Mouse (Mus musculus) ES-E14 (cell line): ENCODE measurements around the gene Dnah1. TPM values are rescaled to one million over a fixed set of nuclear protein-coding genes. Genes with fewer than 3 reads are reported as not detected.
A peak's percentile ranks its signal among the peaks of the same experiment; 100 is the strongest.

Experiments
- DNase-seq: peaks from one replicate; pipeline ENCODE4 v3.0.0-alpha.2; 2013; ENCODE audit warnings: low read depth, low spot score
- H3K27ac ChIP-seq: 2 replicates; pipeline ENCODE4 v1.5.1; 2012; ENCODE audit warnings: low read depth, mild to moderate bottlenecking, low read length, moderate library complexity, mixed read lengths; ENCODE audit not compliant: poor library complexity, insufficient read depth, severe bottlenecking
- H3K36me3 ChIP-seq: 2 replicates; pipeline ENCODE4 v1.6.1; 2012; ENCODE audit warnings: mild to moderate bottlenecking, low read length, moderate library complexity, mixed read lengths; ENCODE audit not compliant: control insufficient read depth, poor library complexity, insufficient read depth, severe bottlenecking
- H3K4me1 ChIP-seq, 2 experiments: fragments of 150-350 bp in 1 of 2; sonication (generic) in 1 of 2; 2 replicates each; pipeline ENCODE4 v1.6.1; 2012; ENCODE audit warnings: low read length in 2 of 2, mild to moderate bottlenecking in 1 of 2, mixed read lengths in 1 of 2; ENCODE audit not compliant: control insufficient read depth in 2 of 2, insufficient read depth in 2 of 2, poor library complexity in 1 of 2
- H3K4me3 ChIP-seq, 2 experiments: fragments of 150-350 bp in 1 of 2; sonication (generic) in 1 of 2; 2 replicates each; pipeline ENCODE4 v1.5.1; 2012; ENCODE audit warnings: low read length in 2 of 2, low read depth in 1 of 2, mild to moderate bottlenecking in 1 of 2, mixed read lengths in 1 of 2; ENCODE audit not compliant: insufficient read depth in 1 of 2, poor library complexity in 1 of 2, severe bottlenecking in 1 of 2
- H3K9ac ChIP-seq: 2 replicates; pipeline ENCODE4 v1.6.1; 2012; ENCODE audit warnings: low read depth, mild to moderate bottlenecking, low read length, mixed read lengths; ENCODE audit not compliant: poor library complexity, insufficient read depth, severe bottlenecking
- H3K9me3 ChIP-seq: fragments of 150-350 bp; sonication (generic); 2 replicates; pipeline ENCODE4 v1.6.1; 2012; ENCODE audit warnings: low read depth, mild to moderate bottlenecking, low read length; ENCODE audit not compliant: control insufficient read depth, insufficient read depth
- CHD2 ChIP-seq: IDR thresholded peaks from 2 replicates; pipeline ENCODE4 v1.6.1; 2014; ENCODE audit warnings: mild to moderate bottlenecking, low read depth, low read length, inconsistent platforms
- HCFC1 ChIP-seq: IDR thresholded peaks from 2 replicates; pipeline ENCODE4 v1.6.1; 2012; ENCODE audit warnings: low read length, inconsistent platforms, borderline replicate concordance; ENCODE audit not compliant: insufficient read depth
- MAFK ChIP-seq: IDR thresholded peaks from 2 replicates; pipeline ENCODE4 v1.6.1; 2014; ENCODE audit warnings: mild to moderate bottlenecking, low read depth, low read length, inconsistent platforms; ENCODE audit not compliant: insufficient read depth
- ZC3H11A ChIP-seq: IDR thresholded peaks from 2 replicates; pipeline ENCODE4 v1.6.1; 2012; ENCODE audit warnings: low read depth, mild to moderate bottlenecking, inconsistent platforms, low read length, borderline replicate concordance
- ZNF384 ChIP-seq: IDR thresholded peaks from 2 replicates; pipeline ENCODE4 v1.6.1; 2012; ENCODE audit warnings: low read depth, low read length, inconsistent platforms
- in situ Hi-C, 2 experiments: fragments of 600-800 bp; cut with MboI; formaldehyde crosslinking; loops; one replicate each; pipeline ENCODE4 v1.15.1; 2025; ENCODE audit warnings: low sequenced_read_pairs in 2 of 2, inconsistent platforms in 1 of 2; ENCODE audit not compliant: unreplicated experiment in 2 of 2
- total RNA-seq: library from RNA; depleted of rRNA; stranded (reverse); fragments of 300-350 nt; gene quantifications from 2 replicates; pipeline ENCODE4 v1.2.3, GENCODE M21; 2012

Gene Dnah1
- total RNA-seq, 1 experiment, result 0.80 TPM

GRCm38 (mm10) chr14:31244777-31245176 lies 78.9 kb downstream of the Dnah1 start:
- H3K36me3 ChIP-seq, result no peaks in the 10 kb centered on the region
- H3K9me3 ChIP-seq, result no peaks in the 10 kb centered on the region
- in situ Hi-C loops, result no loop called here
- H3K27ac ChIP-seq, result no peak overlapping the region
- H3K4me3 ChIP-seq, result no peak overlapping the region
- no peak overlapping the region for H3K9ac ChIP-seq
- no peaks in the 10 kb centered on the region for H3K4me1 ChIP-seq
- TF ChIP-seq HCFC1 (no peak), MAFK (no peak), ZC3H11A (no peak), CHD2 (no peak), ZNF384 (no peak)
- DNase-seq, result no peak

- Histone ChIP-seq H3K36me3 (no peaks in the 10 kb centered on the region), H3K27ac (no peak overlapping the region), H3K4me3 (no peak overlapping the region), H3K4me1 (no peaks in the 10 kb centered on the region), H3K9me3 (no peaks in the 10 kb centered on the region), H3K9ac (no peak overlapping the region)
- no peak for TF ChIP-seq ZC3H11A
- TF ChIP-seq CHD2, result no peak
- TF ChIP-seq MAFK, result no peak
- no peak for TF ChIP-seq HCFC1
- no peak for TF ChIP-seq ZNF384
- no peak for DNase-seq
- in situ Hi-C loops, result no loop called here
These were observed 83.2 kb downstream of the Dnah1 start for GRCm38 (mm10) chr14:31240528-31240927.

- Histone ChIP-seq H3K9ac (no peak overlapping the region), H3K36me3 (no peaks in the 10 kb centered on the region), H3K9me3 (no peaks in the 10 kb centered on the region), H3K4me3 (no peak overlapping the region), H3K27ac (no peak overlapping the region), H3K4me1 (peaks cover 0 to 5% of the 10 kb centered on the region in 2 experiments; a peak in 1 of 4 replicates)
- in situ Hi-C loops, result no loop called here
- DNase-seq, result no peak
- TF ChIP-seq CHD2 (no peak), ZC3H11A (no peak), HCFC1 (no peak), MAFK (no peak), ZNF384 (no peak)
These were observed 86.4 kb downstream of the Dnah1 start for GRCm38 (mm10) chr14:31237101-31237882.

- DNase-seq, result peak; percentile 88
- Histone ChIP-seq H3K4me3 (peak overlapping the region; percentile 37 to 38; a peak in 3 of 4 replicates), H3K9me3 (no peaks in the 10 kb centered on the region), H3K27ac (no peak overlapping the region), H3K9ac (peak overlapping the region; percentile 16), H3K4me1 (peaks cover 0 to 5% of the 10 kb centered on the region in 2 experiments; a peak in 1 of 4 replicates), H3K36me3 (no peaks in the 10 kb centered on the region)
- TF ChIP-seq ZNF384, result no peak
- no peak for TF ChIP-seq MAFK
- TF ChIP-seq HCFC1, result no peak
- TF ChIP-seq CHD2, result no peak
- TF ChIP-seq ZC3H11A, result no peak
- in situ Hi-C loops, result no loop called here
These were observed 89.6 kb downstream of the Dnah1 start for GRCm38 (mm10) chr14:31233996-31234591.
